ENCODE assay signal across 8 mouse cellular contexts in genomic region chr15:96709491-96710351, GRCm38 (mm10). TPM values are rescaled to one million over a fixed set of nuclear protein-coding genes. Genes with fewer than 3 reads are reported as not detected.
DNase-seq lines count a peak whose midpoint lies in the region; ATAC-seq and TF ChIP-seq lines count a peak whose summit lies in the region.

No protein-coding gene starts in this region.

- DNase-seq in ZHBTc4 (ENCODE audit: low read depth, low spot score) = peak; percentile 99
- DNase-seq in gastrocnemius, adult 2 months = peak; percentile 99
- peak; percentile 87 for DNase-seq in hindlimb bud, embryonic 11.5 days (ENCODE audit: extremely low spot score, low read depth, low spot score)
- peak; percentile 97 for DNase-seq in left cerebral cortex, adult 8-10 months (ENCODE audit: low spot score in 2 of 2)
- DNase-seq in right cerebral cortex, postnatal 10 days (ENCODE audit: low spot score in 2 of 2) = peak; percentile 98 to 99
- DNase-seq in urinary bladder, postnatal 25 days (ENCODE audit: low spot score) = peak; percentile 99

- intact Hi-C loops in gastrocnemius, adult 2 months (cut with DNase I) = loop anchor here (2.0 to 10.0 kb wide), 3 partner anchors 63 to 475 kb away; no protein-coding TSS in a partner anchor

- H3K27ac ChIP-seq in gastrocnemius, adult 2 months = peak overlapping the region; percentile 98

- peak overlapping the region; percentile 79 for H3K4me3 ChIP-seq in gastrocnemius, adult 2 months
- peak overlapping the region; percentile 94 for H3K4me3 ChIP-seq in megakaryocyte, embryonic 14.5 days (replicated peaks)

- ATAC-seq in common myeloid progenitor, adult 5-6 weeks (replicated peaks; ENCODE audit: low read depth, poor library complexity, severe bottlenecking) = peak; percentile 89

- no peaks in the 10 kb centered on the region for H3K9me3 ChIP-seq in megakaryocyte, embryonic 14.5 days

- no peaks in the 10 kb centered on the region for H3K36me3 ChIP-seq in megakaryocyte, embryonic 14.5 days (replicated peaks; ENCODE audit: low read length)

- H3K27me3 ChIP-seq in megakaryocyte, embryonic 14.5 days (replicated peaks) = no peaks in the 10 kb centered on the region

- H3K4me1 ChIP-seq in megakaryocyte, embryonic 14.5 days = peaks cover 36% of the 10 kb centered on the region

- no peak for TF ChIP-seq CTCF in gastrocnemius, adult 2 months (IDR thresholded peaks at IDR 0.05)

RNA-seq across cellular contexts. Expression of gene Slc38a2, which starts 10.2 kb away (rescaled TPM):
- total RNA-seq in common myeloid progenitor, adult 5-6 weeks (2017) = 85.6 and 103 TPM in 2 replicates
- total RNA-seq in gastrocnemius, adult 2 months (2021) = 100 to 1,000 TPM; 115 to 116 TPM
- total RNA-seq in left cerebral cortex, adult 8-10 months (2022) = 10 to 100 TPM; 81.1 to 86.9 (median 83.9) TPM
- polyA plus RNA-seq in megakaryocyte, embryonic 14.5 days (2012; ENCODE audit: insufficient read depth, low replicate concordance) = 4.2 and 5.6 TPM in 2 replicates

Comparison
In these comparisons a context has a peak if more than half of its experiments do, and no peak if none do; other contexts are left out.
1. Peak in every context shown above with its lines: DNase-seq, ATAC-seq, H3K4me3 ChIP-seq and H3K27ac ChIP-seq.